Mouse (Mus musculus): ENCODE data around the gene Armcx3. TPM values are rescaled to one million over a fixed set of nuclear protein-coding genes. Genes with fewer than 3 reads are reported as not detected.
"Not testable (repeated sequence)": the region's sequence is repeated elsewhere in the genome, so short reads cannot be mapped to it uniquely, and the experiment has no call there.

Gene Armcx3
- 58.7 and 65.9 TPM in 2 replicates for polyA plus RNA-seq (2014; fragmentation: Nextera tagmentation; extraction: Ambion mirVana)

GRCm38 (mm10) chrX:134756434-134757292, at the start of gene Armcx3:
Gene Armcx3, plus strand, starts transcription at chrX:134756595.
- peak within 1 kb of the TSS; percentile 47 for H3K4me2 ChIP-seq
- WGBS, result 19% methylated on average over 43 of the region's 46 CpGs
- peak within 1 kb of the TSS; percentile 74 for H3K9ac ChIP-seq (ENCODE audit: low read length)
- H3K27me3 ChIP-seq (ENCODE audit: control insufficient read depth, insufficient read depth, low read length), result peaks cover 12% of the 10 kb centered on the region
- 0 out of 2 replicates have a peak within 1 kb of the TSS, but pooled peaks have one; percentile 30 for H3K27ac ChIP-seq (ENCODE audit: low read depth, low read length)
- peak; percentile 89 for DNase-seq (ENCODE audit: low spot score, missing footprints)
- no peaks in the 10 kb centered on the region for H3K9me3 ChIP-seq (ENCODE audit: control insufficient read depth, low read length)
- H3K36me3 ChIP-seq (ENCODE audit: control insufficient read depth, insufficient read depth, low read length), result no peaks in the 10 kb centered on the region
- ATAC-seq (ENCODE audit: low FRiP score), result peak; percentile 92
- H3K4me1 ChIP-seq (ENCODE audit: control insufficient read depth, insufficient read depth, low read length), result peaks cover 5% of the 10 kb centered on the region; the same call in 1 of the 2 replicates
- peak within 1 kb of the TSS; percentile 55 for H3K4me3 ChIP-seq (ENCODE audit: low read depth, low read length)

GRCm38 (mm10) chrX:134716863-134717262, 39.5 kb upstream of the Armcx3 start:
- Histone ChIP-seq H3K27me3 (ENCODE audit: control insufficient read depth, insufficient read depth, low read length) (no peaks in the 10 kb centered on the region; the same call in 1 of the 2 replicates), H3K36me3 (ENCODE audit: control insufficient read depth, insufficient read depth, low read length) (no peaks in the 10 kb centered on the region), H3K27ac (ENCODE audit: low read depth, low read length) (no peak overlapping the region), H3K9me3 (ENCODE audit: control insufficient read depth, low read length) (no peaks in the 10 kb centered on the region), H3K9ac (ENCODE audit: low read length) (no peak overlapping the region), H3K4me2 (no peak overlapping the region), H3K4me3 (ENCODE audit: low read depth, low read length) (no peak overlapping the region), H3K4me1 (ENCODE audit: control insufficient read depth, insufficient read depth, low read length) (no peaks in the 10 kb centered on the region)
- 14% methylated on average over 3 of the region's 3 CpGs for WGBS
- DNase-seq (ENCODE audit: low spot score, missing footprints) (no peak), ATAC-seq (ENCODE audit: low FRiP score) (0 out of 2 replicates have a peak, but pooled peaks have one; percentile 45)

DNA sequence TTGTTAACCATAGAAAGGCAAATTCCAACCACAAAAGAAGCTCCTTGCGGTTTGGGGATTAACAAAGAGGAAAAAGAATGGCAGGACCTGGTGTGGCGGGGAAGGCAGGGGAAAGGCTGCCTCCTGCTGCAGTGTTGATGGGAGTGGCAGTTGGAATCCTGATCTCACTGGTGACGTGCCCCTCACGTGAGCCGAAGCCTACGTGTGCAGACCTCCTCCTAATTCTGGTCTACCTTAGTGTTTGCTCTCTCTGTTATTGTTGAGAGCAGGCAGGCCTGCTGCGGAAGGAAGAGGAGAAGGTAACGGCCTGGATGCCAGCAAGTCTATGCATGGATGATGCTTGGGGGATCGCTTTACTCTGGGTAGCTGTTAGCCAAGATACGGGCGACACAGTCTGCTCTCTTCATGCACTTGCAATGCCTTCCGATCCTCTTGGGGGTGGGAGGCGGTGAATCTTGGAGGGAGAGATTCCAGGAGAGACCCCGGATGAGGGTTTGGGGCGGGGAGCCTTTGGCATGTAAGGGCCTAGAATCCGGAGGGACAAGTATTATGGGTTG, 38.6 kb upstream of the Armcx3 start, which contains the start of gene Armcx1:
TSS of gene Armcx1 (plus strand) at position 212 of the 557 bp plus-strand sequence.
- ATAC-seq (ENCODE audit: low FRiP score), result peak; percentile 95
- H3K27me3 ChIP-seq (ENCODE audit: control insufficient read depth, insufficient read depth, low read length), result no peaks in the 10 kb centered on the region; the same call in 1 of the 2 replicates
- 16% methylated on average over 16 of the region's 16 CpGs for WGBS

GRCm38 (mm10) chrX:134718524-134718923, 37.9 kb upstream of the Armcx3 start:
- DNase-seq (ENCODE audit: low spot score, missing footprints) (peak; percentile 90), ATAC-seq (ENCODE audit: low FRiP score) (peak; percentile 78)
- peak overlapping the region; percentile 85 for H3K27ac ChIP-seq (ENCODE audit: low read depth, low read length)
- H3K9me3 ChIP-seq (ENCODE audit: control insufficient read depth, low read length), result no peaks in the 10 kb centered on the region
- H3K36me3 ChIP-seq (ENCODE audit: control insufficient read depth, insufficient read depth, low read length), result no peaks in the 10 kb centered on the region
- no peaks in the 10 kb centered on the region for H3K4me1 ChIP-seq (ENCODE audit: control insufficient read depth, insufficient read depth, low read length)
- peak overlapping the region; percentile 53 for H3K4me2 ChIP-seq
- peak overlapping the region; percentile 72 for H3K9ac ChIP-seq (ENCODE audit: low read length)
- H3K4me3 ChIP-seq (ENCODE audit: low read depth, low read length), result peak overlapping the region; percentile 44
- no peaks in the 10 kb centered on the region; the same call in 1 of the 2 replicates for H3K27me3 ChIP-seq (ENCODE audit: control insufficient read depth, insufficient read depth, low read length)
- WGBS, result 23% methylated on average over 14 of the region's 14 CpGs

More for the DNA sequence above, 38.6 kb upstream of the Armcx3 start, which contains the start of gene Armcx1:
- Histone ChIP-seq H3K4me2 (peak within 1 kb of the TSS; percentile 53), H3K4me1 (ENCODE audit: control insufficient read depth, insufficient read depth, low read length) (no peaks in the 10 kb centered on the region), H3K9ac (ENCODE audit: low read length) (peak within 1 kb of the TSS; percentile 72), H3K4me3 (ENCODE audit: low read depth, low read length) (peak within 1 kb of the TSS; percentile 44), H3K36me3 (ENCODE audit: control insufficient read depth, insufficient read depth, low read length) (no peaks in the 10 kb centered on the region), H3K27ac (ENCODE audit: low read depth, low read length) (peak within 1 kb of the TSS; percentile 85), H3K9me3 (ENCODE audit: control insufficient read depth, low read length) (no peaks in the 10 kb centered on the region)
- peak; percentile 93 for DNase-seq (ENCODE audit: low spot score, missing footprints)

GRCm38 (mm10) chrX:134723762-134724161, 32.6 kb upstream of the Armcx3 start:
- not testable (repeated sequence) for H3K27ac ChIP-seq (ENCODE audit: low read depth, low read length); H3K27me3 ChIP-seq (ENCODE audit: control insufficient read depth, insufficient read depth, low read length); H3K36me3 ChIP-seq (ENCODE audit: control insufficient read depth, insufficient read depth, low read length); H3K4me2 ChIP-seq; H3K4me1 ChIP-seq (ENCODE audit: control insufficient read depth, insufficient read depth, low read length); H3K4me3 ChIP-seq (ENCODE audit: low read depth, low read length); H3K9ac ChIP-seq (ENCODE audit: low read length); DNase-seq (ENCODE audit: low spot score, missing footprints); H3K9me3 ChIP-seq (ENCODE audit: control insufficient read depth, low read length)
- peak; percentile 61; the same call in 1 of the 2 replicates for ATAC-seq (ENCODE audit: low FRiP score)
- WGBS, result 29% methylated on average over 1 of the region's 2 CpGs

DNA sequence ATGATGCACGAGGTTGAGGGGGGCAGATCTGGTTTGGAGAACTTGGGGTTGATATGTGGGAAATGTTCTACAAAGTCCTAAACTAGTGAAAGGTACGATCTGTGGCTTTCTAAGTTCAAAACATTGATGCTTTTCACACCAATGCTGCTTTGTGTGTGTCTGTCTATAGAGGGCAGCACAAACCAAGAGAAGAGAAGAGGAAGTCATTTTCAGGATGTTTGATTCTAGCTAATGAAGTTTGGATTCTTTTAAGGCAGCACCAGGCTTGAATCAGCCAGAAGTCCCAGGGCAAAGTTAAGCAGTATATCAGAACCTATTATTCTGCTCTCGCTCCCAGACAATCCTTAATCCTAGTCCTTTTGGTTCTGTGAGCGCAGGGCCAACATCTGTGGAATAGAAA, 26.6 kb upstream of the Armcx3 start:
- Histone ChIP-seq H3K27me3 (ENCODE audit: control insufficient read depth, insufficient read depth, low read length) (peaks cover 8% of the 10 kb centered on the region; the same call in 1 of the 2 replicates), H3K27ac (ENCODE audit: low read depth, low read length) (no peak overlapping the region), H3K36me3 (ENCODE audit: control insufficient read depth, insufficient read depth, low read length) (no peaks in the 10 kb centered on the region), H3K4me3 (ENCODE audit: low read depth, low read length) (no peak overlapping the region), H3K9me3 (ENCODE audit: control insufficient read depth, low read length) (no peaks in the 10 kb centered on the region), H3K4me2 (no peak overlapping the region), H3K4me1 (ENCODE audit: control insufficient read depth, insufficient read depth, low read length) (no peaks in the 10 kb centered on the region), H3K9ac (ENCODE audit: low read length) (no peak overlapping the region)
- ATAC-seq (ENCODE audit: low FRiP score) (no peak), DNase-seq (ENCODE audit: low spot score, missing footprints) (peak; percentile 83)
- WGBS, result 47% methylated on average over 4 of the region's 4 CpGs

- Histone ChIP-seq H3K9me3 (ENCODE audit: control insufficient read depth, low read length) (no peaks in the 10 kb centered on the region), H3K27me3 (ENCODE audit: control insufficient read depth, insufficient read depth, low read length) (peaks cover 13% of the 10 kb centered on the region; the same call in 1 of the 2 replicates), H3K4me3 (ENCODE audit: low read depth, low read length) (no peak overlapping the region), H3K27ac (ENCODE audit: low read depth, low read length) (no peak overlapping the region), H3K4me1 (ENCODE audit: control insufficient read depth, insufficient read depth, low read length) (no peaks in the 10 kb centered on the region), H3K9ac (ENCODE audit: low read length) (no peak overlapping the region), H3K36me3 (ENCODE audit: control insufficient read depth, insufficient read depth, low read length) (no peaks in the 10 kb centered on the region), H3K4me2 (no peak overlapping the region)
- no peak for DNase-seq (ENCODE audit: low spot score, missing footprints)
- ATAC-seq (ENCODE audit: low FRiP score), result no peak
- WGBS, result 100% methylated on average over 1 of the region's 1 CpGs
These were observed 18.6 kb upstream of the Armcx3 start for GRCm38 (mm10) chrX:134737796-134738195.

GRCm38 (mm10) chrX:134739160-134739559, 17.2 kb upstream of the Armcx3 start:
- H3K4me2 ChIP-seq, result no peak overlapping the region
- H3K27ac ChIP-seq (ENCODE audit: low read depth, low read length), result no peak overlapping the region
- no peaks in the 10 kb centered on the region for H3K9me3 ChIP-seq (ENCODE audit: control insufficient read depth, low read length)
- no peak for ATAC-seq (ENCODE audit: low FRiP score)
- 69% methylated on average over 4 of the region's 4 CpGs for WGBS
- H3K4me1 ChIP-seq (ENCODE audit: control insufficient read depth, insufficient read depth, low read length), result no peaks in the 10 kb centered on the region
- no peak overlapping the region for H3K4me3 ChIP-seq (ENCODE audit: low read depth, low read length)
- no peak for DNase-seq (ENCODE audit: low spot score, missing footprints)
- no peak overlapping the region for H3K9ac ChIP-seq (ENCODE audit: low read length)
- peaks cover 11% of the 10 kb centered on the region; the same call in 1 of the 2 replicates for H3K27me3 ChIP-seq (ENCODE audit: control insufficient read depth, insufficient read depth, low read length)
- H3K36me3 ChIP-seq (ENCODE audit: control insufficient read depth, insufficient read depth, low read length), result no peaks in the 10 kb centered on the region

DNA sequence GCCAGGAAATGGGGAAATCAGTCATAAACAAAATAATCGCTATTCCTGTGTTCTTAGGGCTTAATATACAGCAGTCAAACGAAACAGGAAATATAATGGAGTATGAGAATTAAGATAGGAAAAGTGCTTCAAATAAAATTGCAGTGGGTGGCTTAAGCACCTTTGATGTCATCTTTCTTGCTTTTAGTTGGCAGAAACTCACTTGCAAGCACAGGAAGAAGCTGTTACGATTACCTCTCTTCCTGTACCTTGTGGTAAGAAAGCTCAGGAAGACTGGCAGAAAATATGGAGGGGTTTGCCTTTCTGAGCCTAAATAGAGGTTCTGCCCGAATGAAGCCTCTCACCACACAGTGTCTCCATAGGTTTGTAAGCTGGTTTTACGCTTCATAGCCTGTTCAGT, 14.5 kb upstream of the Armcx3 start:
- H3K36me3 ChIP-seq (ENCODE audit: control insufficient read depth, insufficient read depth, low read length), result no peaks in the 10 kb centered on the region
- no peaks in the 10 kb centered on the region for H3K4me1 ChIP-seq (ENCODE audit: control insufficient read depth, insufficient read depth, low read length)
- no peak overlapping the region for H3K4me3 ChIP-seq (ENCODE audit: low read depth, low read length)
- no peak for ATAC-seq (ENCODE audit: low FRiP score)
- no peak overlapping the region for H3K27ac ChIP-seq (ENCODE audit: low read depth, low read length)
- no peaks in the 10 kb centered on the region; the same call in 1 of the 2 replicates for H3K27me3 ChIP-seq (ENCODE audit: control insufficient read depth, insufficient read depth, low read length)
- H3K9me3 ChIP-seq (ENCODE audit: control insufficient read depth, low read length), result no peaks in the 10 kb centered on the region
- no peak overlapping the region for H3K9ac ChIP-seq (ENCODE audit: low read length)
- H3K4me2 ChIP-seq, result no peak overlapping the region
- no peak for DNase-seq (ENCODE audit: low spot score, missing footprints)
- 73% methylated on average over 5 of the region's 5 CpGs for WGBS
